Mouse (Mus musculus) neutrophil, adult 59 days (primary cell): Measurements from ENCODE around the gene Mal. TPM values are rescaled to one million over a fixed set of nuclear protein-coding genes. Genes with fewer than 3 reads are reported as not detected.

Source experiments
- total RNA-seq, 2 experiments: library from RNA; stranded (reverse); gene quantifications; 1 replicate in 1 of 2; 2 replicates in 1 of 2; pipeline ENCODE4 v1.2.4; 2023

Mal gene
- not detected for total RNA-seq

GRCm38 (mm10) chr2:127656086-127656720 lies at the start of gene Mal:
Mal (minus strand) TSS chr2:127656695.

GRCm38 (mm10) chr2:127586694-127587513 lies 69.6 kb downstream of the Mal start, which contains the start of the genes Zfp661 and Mrps5:
Zfp661 (minus strand) TSS chr2:127587094.
Mrps5 (plus strand) TSS chr2:127587222.

Other genes with a start within 250 kb of the Mal start
- not detected for gene Gpat2, start 231.5 kb downstream of the Mal start, total RNA-seq
- gene Fahd2a, start 212.1 kb downstream of the Mal start, total RNA-seq = 1 to 10 TPM; 7.6 to 8.4 TPM
- 1 to 10 TPM in 1 of 2 experiments, under 1 TPM in 1; 0.95 to 1.5 TPM for gene Kcnip3, start 134.6 kb downstream of the Mal start, total RNA-seq
- gene Prom2, start 115.2 kb downstream of the Mal start, total RNA-seq = not detected
- 1 to 10 TPM in 1 of 2 experiments, under 1 TPM in 1; 0.49 to 1.3 TPM for gene Zfp661, start 69.6 kb downstream of the Mal start, total RNA-seq
- gene Mrps5, start 69.5 kb downstream of the Mal start, total RNA-seq = 10 to 100 TPM; 45.7 to 52.9 TPM
- not detected for gene Mall, start 73.2 kb upstream of the Mal start, total RNA-seq
- gene Nphp1, start 132.2 kb upstream of the Mal start, total RNA-seq = 1 to 10 TPM; 1.0 to 1.4 TPM
- gene Mtln, start 135.8 kb upstream of the Mal start, total RNA-seq = 1 to 10 TPM; 5.2 to 5.6 TPM
- gene Bub1, start 175.2 kb upstream of the Mal start, total RNA-seq = 10 to 100 TPM; 22.0 to 26.1 TPM
- not detected for gene Acoxl, start 182.2 kb upstream of the Mal start, total RNA-seq